Mouse (Mus musculus): ENCODE data around the gene Fam78b. TPM values are rescaled to one million over a fixed set of nuclear protein-coding genes. Genes with fewer than 3 reads are reported as not detected.
A peak's percentile ranks its signal among the peaks of the same experiment; 100 is the strongest.

The Fam78b gene
- polyA plus RNA-seq, 1 experiment, result 21.7 TPM

DNA sequence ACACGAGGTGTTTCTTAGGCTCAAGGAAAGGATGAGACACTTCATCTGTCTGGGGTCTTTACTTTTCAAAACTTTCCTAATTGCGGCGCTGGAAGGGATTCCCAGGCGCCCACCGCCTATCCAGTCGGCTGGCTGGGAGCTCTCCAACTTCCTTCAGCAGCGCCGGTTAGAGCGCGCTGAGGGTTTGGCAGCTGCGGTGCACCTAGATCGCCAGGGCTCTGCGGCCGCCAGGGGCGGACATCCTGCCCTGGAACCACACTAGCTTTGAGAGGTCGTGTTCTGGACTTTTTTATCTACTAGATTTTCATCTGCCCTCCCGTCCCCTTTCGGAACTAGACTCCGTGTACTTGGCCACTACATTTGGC is 1.3 kb downstream of the Fam78b start:
- TF ChIP-seq POLR2A (IDR thresholded peaks at IDR 0.05; ENCODE audit: extremely low read depth, insufficient read depth, low read length), result no peak
- 0 out of 2 replicates have a peak, but pooled peaks have one; percentile 8 for TF ChIP-seq CTCF (IDR thresholded peaks at IDR 0.05; ENCODE audit: extremely low read depth, insufficient read depth, low read length)
- peaks cover 1% of the 10 kb centered on the region; the same call in 1 of the 2 replicates for H3K4me1 ChIP-seq (ENCODE audit: control insufficient read depth, insufficient read depth, low read length)
- H3K4me3 ChIP-seq (ENCODE audit: insufficient read depth, low read length), result peak overlapping the region; percentile 96
- no peak overlapping the region for H3K27ac ChIP-seq (ENCODE audit: insufficient read depth, low read length)

DNA sequence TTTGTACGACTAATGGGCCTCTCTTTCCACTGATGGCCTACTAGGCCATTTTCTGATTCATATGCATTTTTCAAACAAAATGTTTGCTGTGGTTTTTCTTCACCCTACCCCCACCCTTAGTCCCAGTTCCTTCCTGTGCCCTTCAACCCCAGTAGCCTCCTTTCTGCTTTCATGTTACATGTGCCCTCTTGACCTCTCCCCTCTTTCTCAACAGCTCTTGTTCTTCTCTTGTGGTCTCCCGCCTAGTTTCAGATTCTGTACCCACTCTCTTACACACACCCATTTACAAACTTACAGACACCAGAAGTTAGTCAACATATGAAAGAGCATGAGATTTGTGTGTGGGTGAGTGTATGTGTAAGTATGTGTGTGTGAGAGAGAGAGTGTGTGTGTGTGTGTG is 3.4 kb downstream of the Fam78b start:
- Histone ChIP-seq H3K4me1 (ENCODE audit: control insufficient read depth, insufficient read depth, low read length) (peaks cover 1% of the 10 kb centered on the region; the same call in 1 of the 2 replicates), H3K4me3 (ENCODE audit: insufficient read depth, low read length) (no peak overlapping the region), H3K27ac (ENCODE audit: insufficient read depth, low read length) (no peak overlapping the region)
- TF ChIP-seq CTCF (IDR thresholded peaks at IDR 0.05; ENCODE audit: extremely low read depth, insufficient read depth, low read length), result no peak
- no peak for TF ChIP-seq POLR2A (IDR thresholded peaks at IDR 0.05; ENCODE audit: extremely low read depth, insufficient read depth, low read length)

DNA sequence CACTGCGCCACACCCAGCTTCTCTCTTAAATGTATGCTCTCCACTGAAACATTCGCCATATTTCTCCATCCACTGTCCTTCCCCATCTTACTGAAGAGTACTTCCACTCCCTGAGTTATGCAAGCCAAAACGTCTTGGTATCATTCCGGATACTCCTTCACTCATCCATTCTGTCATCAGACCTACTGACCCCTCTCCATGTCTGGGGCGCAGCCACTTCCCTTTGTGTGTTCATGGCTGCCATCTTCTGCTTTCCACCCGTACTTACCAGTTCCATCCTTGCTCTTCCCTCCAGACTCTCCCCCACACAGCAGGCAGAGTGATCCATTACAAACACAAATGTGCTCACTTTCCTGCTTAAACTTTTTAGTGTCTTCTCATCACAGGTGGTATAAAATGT is 6.1 kb downstream of the Fam78b start:
- TF ChIP-seq POLR2A (IDR thresholded peaks at IDR 0.05; ENCODE audit: extremely low read depth, insufficient read depth, low read length), result no peak
- H3K27ac ChIP-seq (ENCODE audit: insufficient read depth, low read length), result no peak overlapping the region
- no peak overlapping the region for H3K4me3 ChIP-seq (ENCODE audit: insufficient read depth, low read length)
- H3K4me1 ChIP-seq (ENCODE audit: control insufficient read depth, insufficient read depth, low read length), result peaks cover 1% of the 10 kb centered on the region; the same call in 1 of the 2 replicates

DNA sequence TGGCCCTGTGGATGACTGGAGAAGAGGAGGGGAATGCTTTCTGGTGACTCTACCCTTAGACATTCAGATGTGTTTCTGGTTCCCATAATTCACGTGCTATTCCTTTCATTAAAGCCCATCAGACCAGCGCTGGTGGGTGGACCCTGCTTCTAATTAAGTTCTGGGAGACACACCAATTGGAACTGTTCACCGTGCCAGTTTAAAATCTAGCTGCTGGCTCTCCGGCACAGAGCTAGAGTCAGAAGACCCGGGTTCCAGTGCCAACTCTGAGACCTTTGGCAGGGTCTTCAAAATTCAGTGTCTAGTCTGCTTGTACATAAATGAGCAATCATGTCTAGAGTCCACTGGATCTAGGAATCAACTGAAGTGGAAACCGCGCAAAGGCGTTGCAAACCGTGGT is 9.0 kb downstream of the Fam78b start:
- peaks cover 1% of the 10 kb centered on the region; the same call in 1 of the 2 replicates for H3K4me1 ChIP-seq (ENCODE audit: control insufficient read depth, insufficient read depth, low read length)
- no peak overlapping the region for H3K4me3 ChIP-seq (ENCODE audit: insufficient read depth, low read length)
- no peak for TF ChIP-seq CTCF (IDR thresholded peaks at IDR 0.05; ENCODE audit: extremely low read depth, insufficient read depth, low read length)
- no peak overlapping the region for H3K27ac ChIP-seq (ENCODE audit: insufficient read depth, low read length)

DNA sequence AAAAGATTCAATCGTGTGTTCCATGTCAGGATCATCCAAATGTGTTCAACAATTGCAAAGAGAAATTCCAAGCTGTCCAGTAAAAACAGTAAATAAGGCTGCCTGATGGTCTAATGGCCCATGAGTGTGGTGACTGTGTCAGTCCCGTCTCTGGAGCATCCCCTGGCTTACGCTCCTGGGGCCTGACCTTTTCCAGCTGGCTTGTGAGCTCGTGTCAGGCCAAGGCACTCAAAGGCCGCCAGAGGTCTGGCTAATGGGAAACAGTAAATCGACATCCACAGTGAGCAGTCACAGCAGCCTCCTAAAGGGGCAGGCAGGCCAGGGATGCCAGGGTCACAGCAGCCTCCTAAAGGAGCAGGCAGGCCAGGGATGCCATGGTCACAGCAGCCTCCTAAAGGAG is 10.1 kb downstream of the Fam78b start:
- H3K4me3 ChIP-seq (ENCODE audit: insufficient read depth, low read length), result no peak overlapping the region

DNA sequence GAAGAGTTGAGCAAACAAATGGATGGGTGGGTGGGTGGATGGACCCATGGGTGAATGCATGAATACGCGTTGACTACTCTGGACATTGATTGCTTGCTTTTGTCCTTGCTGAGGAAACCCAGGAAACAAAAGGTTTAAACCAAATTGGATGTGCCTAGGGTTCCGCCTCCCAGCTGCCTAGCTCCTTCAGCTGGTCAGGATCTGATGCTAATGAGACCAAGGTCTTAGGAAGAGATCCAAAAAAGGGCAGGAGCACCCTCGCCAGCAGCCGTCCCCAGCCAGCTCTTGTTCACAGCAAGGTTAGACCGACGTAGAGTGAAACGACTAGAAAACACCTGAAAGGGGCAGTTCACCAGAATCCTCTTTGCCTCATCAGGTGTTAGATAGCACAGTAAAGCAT is 11.4 kb downstream of the Fam78b start:
- H3K27ac ChIP-seq (ENCODE audit: insufficient read depth, low read length), result no peak overlapping the region
- no peaks in the 10 kb centered on the region; the same call in 1 of the 2 replicates for H3K4me1 ChIP-seq (ENCODE audit: control insufficient read depth, insufficient read depth, low read length)
- TF ChIP-seq POLR2A (IDR thresholded peaks at IDR 0.05; ENCODE audit: extremely low read depth, insufficient read depth, low read length) (no peak), CTCF (IDR thresholded peaks at IDR 0.05; ENCODE audit: extremely low read depth, insufficient read depth, low read length) (no peak)
- no peak overlapping the region for H3K4me3 ChIP-seq (ENCODE audit: insufficient read depth, low read length)

More for the DNA sequence above, 10.1 kb downstream of the Fam78b start:
- TF ChIP-seq POLR2A (IDR thresholded peaks at IDR 0.05; ENCODE audit: extremely low read depth, insufficient read depth, low read length) (no peak), CTCF (IDR thresholded peaks at IDR 0.05; ENCODE audit: extremely low read depth, insufficient read depth, low read length) (no peak)
- Histone ChIP-seq H3K4me1 (ENCODE audit: control insufficient read depth, insufficient read depth, low read length) (no peaks in the 10 kb centered on the region; the same call in 1 of the 2 replicates), H3K27ac (ENCODE audit: insufficient read depth, low read length) (no peak overlapping the region)

DNA sequence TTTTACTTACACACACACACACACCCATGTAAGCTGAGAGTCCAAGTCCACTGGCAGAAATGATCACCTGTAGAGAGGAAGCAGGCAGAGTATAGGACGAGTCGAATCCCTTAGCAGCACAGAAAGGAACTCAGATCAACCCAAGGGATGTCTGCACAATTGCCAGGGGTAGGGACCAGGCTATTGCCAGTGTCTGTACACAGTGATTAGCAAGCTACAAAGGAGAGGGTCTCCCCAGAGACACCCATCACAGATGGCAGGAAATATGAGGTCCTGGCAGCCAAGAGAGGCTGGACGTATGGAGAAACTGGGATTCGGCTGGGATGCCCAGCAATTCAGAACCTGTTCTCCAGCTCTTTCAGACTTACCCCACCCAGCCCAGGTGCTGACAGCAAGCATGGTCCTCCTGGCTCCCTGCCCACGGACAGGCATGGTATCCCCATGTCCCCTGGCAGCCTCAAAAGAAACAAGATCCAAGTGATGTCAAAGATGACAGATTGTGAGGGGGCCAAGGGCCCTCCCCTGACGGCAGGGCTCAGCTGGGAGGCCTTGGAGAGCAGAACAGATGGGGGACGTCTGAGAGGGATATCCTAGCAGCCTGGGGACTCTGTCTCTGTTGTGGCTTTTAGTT is 12.1 kb downstream of the Fam78b start:
- Histone ChIP-seq H3K27ac (ENCODE audit: insufficient read depth, low read length) (no peak overlapping the region), H3K4me3 (ENCODE audit: insufficient read depth, low read length) (no peak overlapping the region), H3K4me1 (ENCODE audit: control insufficient read depth, insufficient read depth, low read length) (no peaks in the 10 kb centered on the region; the same call in 1 of the 2 replicates)
- TF ChIP-seq CTCF (IDR thresholded peaks at IDR 0.05; ENCODE audit: extremely low read depth, insufficient read depth, low read length) (no peak), POLR2A (IDR thresholded peaks at IDR 0.05; ENCODE audit: extremely low read depth, insufficient read depth, low read length) (no peak)

DNA sequence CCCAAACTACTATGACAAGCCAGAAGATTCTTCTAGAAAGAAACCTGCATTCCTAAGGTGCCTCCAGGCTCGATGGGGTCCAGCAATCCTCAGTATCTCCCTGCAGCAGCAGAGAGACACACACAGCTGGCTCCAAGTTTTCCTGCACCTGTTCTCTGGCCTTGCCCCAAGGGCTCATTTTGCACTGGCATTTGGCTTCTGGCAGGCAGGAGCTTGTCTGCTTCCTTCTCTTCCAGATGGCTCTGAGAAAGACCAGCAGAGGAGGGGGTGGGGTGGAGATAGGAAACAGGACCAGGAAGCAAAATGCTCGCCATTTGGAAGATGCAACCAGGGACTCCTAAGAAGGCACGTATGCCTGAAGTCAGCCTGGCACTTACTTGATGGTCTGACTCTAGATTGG is 15.1 kb downstream of the Fam78b start:
- TF ChIP-seq POLR2A (IDR thresholded peaks at IDR 0.05; ENCODE audit: extremely low read depth, insufficient read depth, low read length), result no peak
- TF ChIP-seq CTCF (IDR thresholded peaks at IDR 0.05; ENCODE audit: extremely low read depth, insufficient read depth, low read length), result no peak
- H3K4me3 ChIP-seq (ENCODE audit: insufficient read depth, low read length), result no peak overlapping the region
- no peak overlapping the region for H3K27ac ChIP-seq (ENCODE audit: insufficient read depth, low read length)
- H3K4me1 ChIP-seq (ENCODE audit: control insufficient read depth, insufficient read depth, low read length), result no peaks in the 10 kb centered on the region; the same call in 1 of the 2 replicates

DNA sequence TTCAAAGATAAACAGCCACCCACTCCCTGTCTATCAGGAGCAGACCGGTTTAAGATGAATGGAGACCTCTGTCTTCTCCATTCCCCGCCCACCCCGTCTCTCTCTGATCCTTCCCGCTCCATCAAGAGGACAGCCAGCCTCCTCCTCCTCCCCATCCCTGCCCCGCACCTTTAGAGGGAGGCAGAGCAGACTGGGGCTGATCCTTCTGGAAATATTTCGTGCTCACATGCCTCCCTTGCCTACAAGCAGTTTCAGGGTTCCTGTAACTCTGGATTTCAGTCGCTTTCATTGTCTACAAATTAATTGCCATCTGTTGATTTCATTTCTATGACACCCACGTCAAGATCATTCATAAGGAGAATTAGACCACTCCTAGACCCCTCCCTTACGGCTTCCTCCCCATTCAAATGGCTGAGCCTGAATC is 20.8 kb downstream of the Fam78b start:
- peaks cover 2% of the 10 kb centered on the region; the same call in 1 of the 2 replicates for H3K4me1 ChIP-seq (ENCODE audit: control insufficient read depth, insufficient read depth, low read length)
- TF ChIP-seq CTCF (IDR thresholded peaks at IDR 0.05; ENCODE audit: extremely low read depth, insufficient read depth, low read length) (no peak), POLR2A (IDR thresholded peaks at IDR 0.05; ENCODE audit: extremely low read depth, insufficient read depth, low read length) (no peak)
- H3K27ac ChIP-seq (ENCODE audit: insufficient read depth, low read length), result no peak overlapping the region
- no peak overlapping the region for H3K4me3 ChIP-seq (ENCODE audit: insufficient read depth, low read length)

DNA sequence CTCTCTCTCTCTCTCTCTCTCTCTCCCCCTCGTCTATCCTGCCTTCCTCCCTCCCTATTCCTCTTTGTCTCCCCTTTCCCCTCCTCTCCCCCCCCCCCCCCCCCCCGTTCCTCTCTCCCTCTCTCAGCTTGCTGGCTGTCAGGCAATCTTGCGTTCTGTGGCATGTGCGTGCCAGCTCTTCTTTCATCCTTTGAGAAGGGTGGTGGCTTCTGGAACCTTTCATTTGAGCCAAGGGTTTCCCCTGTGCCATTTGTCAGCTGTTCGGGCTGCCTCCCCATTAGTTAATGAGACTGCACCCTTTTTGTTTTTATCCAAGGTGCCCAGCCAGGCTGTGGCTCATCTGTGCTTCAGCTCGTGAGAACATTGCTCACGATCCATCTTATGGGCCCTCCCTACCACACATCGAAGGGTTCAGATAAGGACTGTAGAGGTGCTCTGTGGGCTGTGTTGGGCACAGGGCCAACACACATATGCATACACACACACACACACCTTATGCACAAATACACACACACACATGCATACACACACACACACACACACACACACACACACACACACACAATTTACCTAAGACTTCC is 21.4 kb downstream of the Fam78b start:
- H3K27ac ChIP-seq (ENCODE audit: insufficient read depth, low read length), result no peak overlapping the region
- no peak for TF ChIP-seq POLR2A (IDR thresholded peaks at IDR 0.05; ENCODE audit: extremely low read depth, insufficient read depth, low read length)
- no peak for TF ChIP-seq CTCF (IDR thresholded peaks at IDR 0.05; ENCODE audit: extremely low read depth, insufficient read depth, low read length)
- H3K4me1 ChIP-seq (ENCODE audit: control insufficient read depth, insufficient read depth, low read length), result peaks cover 2% of the 10 kb centered on the region; the same call in 1 of the 2 replicates
- no peak overlapping the region for H3K4me3 ChIP-seq (ENCODE audit: insufficient read depth, low read length)
